Mouse (Mus musculus): Measurements from ENCODE around the gene Pbrm1.

DNA sequence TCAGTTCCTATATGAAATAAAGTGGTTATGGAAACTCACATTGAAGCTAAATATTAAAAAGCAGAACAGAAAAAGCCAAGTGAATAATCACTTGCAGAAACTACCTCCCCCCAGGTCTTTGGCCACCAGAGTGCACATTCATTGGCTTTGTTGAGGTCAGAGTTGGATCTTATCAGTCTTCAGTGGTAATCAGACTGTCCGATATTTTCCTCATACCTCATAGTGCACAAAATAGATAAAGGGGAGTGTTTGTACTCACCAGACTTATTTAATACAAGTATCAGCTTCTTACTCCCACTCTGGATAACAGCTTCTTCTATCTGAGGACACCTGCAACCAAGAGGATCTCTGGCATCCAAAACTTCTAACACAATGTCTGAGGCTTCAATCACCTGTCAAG lies 2.9 kb upstream of the Pbrm1 start:
- no peak for TF ChIP-seq GATA1 (IDR thresholded peaks at IDR 0.05; ENCODE audit: borderline replicate concordance, low read length)
- no peak for TF ChIP-seq FLI1 (IDR thresholded peaks at IDR 0.05; ENCODE audit: low read length)

Measured in megakaryocyte, embryonic 14.5 days (primary cell).